Mouse (Mus musculus): Measurements from ENCODE around the gene Arl8b.

Arl8b gene

DNA sequence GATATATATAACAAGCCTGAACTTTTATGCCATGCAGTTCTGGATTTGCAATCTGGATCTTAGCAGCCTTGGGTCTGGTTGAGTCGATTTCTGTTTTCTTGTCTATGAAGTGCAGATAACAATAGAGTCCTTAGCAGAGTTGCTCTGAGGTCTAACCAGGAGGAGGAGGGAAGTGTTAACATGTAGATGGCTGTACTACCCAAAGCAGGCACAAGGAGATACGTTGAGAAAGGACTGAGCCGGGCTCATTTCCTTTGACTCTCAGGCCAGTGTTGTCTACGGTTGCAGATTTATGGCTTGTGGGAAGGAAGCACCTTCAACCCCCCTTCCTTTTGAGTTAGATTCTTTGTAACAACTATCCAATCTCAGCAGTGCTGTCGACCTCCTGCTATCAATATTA lies 1.9 kb downstream of the Arl8b start:
- no peak for DNase-seq (ENCODE audit: low spot score)

DNA sequence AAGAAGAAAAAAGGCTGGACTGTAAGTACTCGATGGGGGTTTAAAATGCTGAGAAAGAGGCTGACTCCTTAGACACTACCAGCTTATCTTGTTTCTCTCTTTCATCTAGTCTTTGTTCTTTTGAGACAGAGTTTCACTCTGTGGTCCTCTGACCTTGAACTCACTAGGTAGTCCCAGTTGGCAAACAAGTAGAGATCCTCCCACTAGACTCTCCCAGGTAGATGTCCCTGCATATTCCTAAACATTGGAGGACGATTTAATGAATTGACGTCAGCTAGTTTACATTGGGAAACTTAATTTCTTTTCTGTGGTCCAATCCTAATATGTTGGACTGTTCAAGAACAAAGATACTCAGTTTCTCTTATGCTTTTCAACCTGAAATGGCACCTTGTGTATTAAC lies 2.7 kb downstream of the Arl8b start:
- no peak for DNase-seq (ENCODE audit: low spot score)

GRCm38 (mm10) chr6:108791498-108791897 lies 8.6 kb downstream of the Arl8b start:
- DNase-seq (ENCODE audit: low spot score): no peak

DNA sequence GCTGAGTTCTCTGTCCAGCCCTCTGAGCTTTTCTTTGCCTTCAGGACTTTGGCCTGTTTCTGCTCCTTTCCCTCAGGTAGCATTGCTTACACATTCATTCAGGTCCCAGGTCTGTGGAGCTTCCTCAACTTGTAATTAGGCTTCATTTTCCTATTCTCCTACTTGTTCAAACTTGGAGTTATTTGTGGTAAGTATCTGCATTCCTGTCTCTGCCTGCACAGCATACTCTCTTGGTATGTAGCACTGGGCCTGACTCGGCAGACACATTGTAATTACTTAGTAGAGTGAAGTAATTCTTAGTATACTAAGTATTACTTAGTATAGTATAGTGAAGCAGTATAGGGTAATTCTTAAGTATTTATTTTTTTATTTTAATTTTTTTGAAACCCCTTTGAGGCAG lies 13.0 kb downstream of the Arl8b start:
- no peak for DNase-seq (ENCODE audit: low spot score)

DNA sequence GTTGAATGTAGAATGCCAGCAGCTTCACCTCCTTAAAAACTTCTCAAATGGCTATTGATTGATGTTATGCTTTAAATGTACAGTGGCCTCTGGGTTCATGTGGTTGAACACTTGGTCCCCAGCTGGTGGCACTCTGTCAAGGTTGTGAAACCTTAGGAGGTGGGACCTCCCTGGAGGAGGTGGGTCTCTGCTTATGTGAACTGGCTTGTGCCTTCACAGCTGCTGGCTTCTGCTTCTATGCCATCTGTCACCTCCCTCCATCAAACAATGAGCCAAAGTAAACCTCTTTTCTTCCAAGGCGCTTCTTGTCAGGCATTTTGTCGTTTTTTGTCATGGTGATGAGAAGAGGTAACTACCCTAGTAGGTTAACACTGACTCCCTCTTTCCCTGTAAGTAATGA lies 13.8 kb downstream of the Arl8b start:
- no peak for DNase-seq (ENCODE audit: low spot score)

DNA sequence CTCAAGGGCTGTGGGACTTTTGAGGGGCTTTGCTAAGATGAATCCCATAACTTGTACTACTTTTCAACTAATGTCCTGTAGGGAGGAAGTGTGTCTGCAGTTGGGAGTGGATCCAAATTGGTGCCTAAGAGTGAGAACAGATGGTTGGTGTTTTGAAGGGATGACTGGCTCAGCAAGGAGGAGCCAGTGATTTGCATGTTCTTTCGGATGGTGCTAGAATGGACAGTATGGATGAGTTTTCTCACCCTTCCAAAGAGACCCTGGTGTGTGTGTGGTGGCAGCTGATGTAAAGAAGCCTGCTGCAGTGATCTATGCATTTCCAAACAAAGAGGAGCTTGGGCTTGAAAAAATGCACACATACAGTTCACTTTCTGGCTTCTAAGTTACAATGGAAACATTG lies 22.3 kb downstream of the Arl8b start:
- DNase-seq (ENCODE audit: low spot score): no peak

DNA sequence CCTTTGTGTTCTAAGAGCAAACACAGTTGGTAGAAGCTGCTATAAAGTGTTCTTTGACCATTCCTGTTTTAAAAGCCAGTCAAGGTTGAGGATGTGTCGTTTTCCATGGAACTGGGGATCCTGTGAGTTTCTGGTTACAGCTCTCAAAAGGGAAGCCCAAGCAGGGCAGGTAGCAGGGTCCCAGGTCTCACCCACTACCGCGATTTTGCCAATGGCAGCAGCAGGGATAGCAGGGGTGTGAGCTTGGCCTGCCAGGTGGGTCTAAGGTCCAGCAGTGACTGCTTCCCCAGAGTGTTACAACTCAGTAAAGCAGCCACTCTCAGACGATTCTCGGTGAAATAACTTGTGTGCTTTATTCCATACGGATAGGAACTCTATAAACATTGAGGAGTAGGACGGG lies 23.0 kb downstream of the Arl8b start:
- DNase-seq (ENCODE audit: low spot score): no peak

DNA sequence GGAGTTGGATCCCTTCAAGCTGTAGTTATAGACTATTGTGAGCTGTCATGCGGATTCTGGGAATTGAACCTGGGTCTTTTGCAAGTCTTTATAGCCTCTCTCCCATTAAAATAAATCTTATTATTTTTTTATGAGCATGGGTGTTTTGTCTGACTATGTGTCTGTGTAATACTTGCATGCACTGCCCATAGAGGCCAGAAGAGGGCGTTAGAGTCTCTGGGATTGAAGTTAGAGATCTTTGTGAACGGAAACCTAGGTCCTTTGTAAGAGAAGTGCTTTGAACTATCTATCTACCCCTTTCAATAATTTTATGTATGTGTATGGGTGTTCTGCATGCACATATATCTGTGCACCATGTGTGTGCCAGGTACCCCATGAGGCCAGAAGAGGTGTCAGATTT lies 24.5 kb downstream of the Arl8b start:
- DNase-seq (ENCODE audit: low spot score): no peak

DNA sequence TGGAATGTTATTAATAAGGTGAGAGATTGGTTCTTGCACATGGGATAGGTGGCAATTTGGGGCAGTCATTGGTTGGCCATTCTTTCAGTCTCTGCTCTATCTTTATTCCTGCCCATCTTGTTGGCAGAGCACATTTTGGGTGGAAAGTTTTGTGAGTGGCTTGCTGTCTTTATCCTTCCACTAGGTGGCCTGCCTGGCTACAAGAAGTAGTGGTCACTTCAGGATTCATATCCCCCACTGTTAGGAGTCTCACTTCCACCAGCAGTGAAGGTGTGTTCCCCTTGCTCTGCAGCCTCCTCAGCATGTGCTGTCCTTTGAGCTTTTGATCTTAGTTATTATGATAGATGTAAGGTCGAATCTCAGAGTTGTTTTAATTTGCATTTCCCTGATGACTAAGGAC lies 25.9 kb downstream of the Arl8b start:
- DNase-seq (ENCODE audit: low spot score): no peak

DNA sequence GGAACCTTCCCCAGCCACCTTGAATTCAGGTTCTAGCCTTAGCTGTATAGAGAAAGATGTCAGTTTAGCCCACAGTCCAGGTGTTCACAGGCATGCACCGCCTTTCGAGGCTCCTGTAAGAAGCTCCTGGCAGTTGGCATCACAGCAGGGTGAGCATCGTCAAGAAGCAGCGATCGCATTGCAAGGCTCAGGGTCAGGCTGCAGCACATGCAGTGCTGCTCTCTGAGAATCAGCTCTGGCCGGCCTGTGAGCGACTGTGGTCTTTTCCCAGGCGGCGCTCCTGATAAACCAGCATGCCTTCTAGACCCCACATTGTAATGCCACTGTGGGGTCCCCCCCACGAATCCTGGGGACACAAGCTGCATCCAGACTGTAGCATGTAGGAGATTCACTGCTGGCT lies 27.3 kb downstream of the Arl8b start:
- no peak for DNase-seq (ENCODE audit: low spot score)

- DNase-seq (ENCODE audit: low spot score): no peak
Observed at GRCm38 (mm10) chr6:108812134-108812533, 29.2 kb downstream of the Arl8b start.

- no peak for DNase-seq (ENCODE audit: low spot score)
Observed at GRCm38 (mm10) chr6:108817510-108817909, 34.6 kb downstream of the Arl8b start.

GRCm38 (mm10) chr6:108824816-108825545 lies 42.1 kb downstream of the Arl8b start:
- no peak for DNase-seq (ENCODE audit: low spot score)

GRCm38 (mm10) chr6:108826070-108826469 lies 43.2 kb downstream of the Arl8b start:
- no peak for DNase-seq (ENCODE audit: low spot score)

- DNase-seq (ENCODE audit: low spot score): no peak
Observed at GRCm38 (mm10) chr6:108827336-108827920, 44.5 kb downstream of the Arl8b start.

DNA sequence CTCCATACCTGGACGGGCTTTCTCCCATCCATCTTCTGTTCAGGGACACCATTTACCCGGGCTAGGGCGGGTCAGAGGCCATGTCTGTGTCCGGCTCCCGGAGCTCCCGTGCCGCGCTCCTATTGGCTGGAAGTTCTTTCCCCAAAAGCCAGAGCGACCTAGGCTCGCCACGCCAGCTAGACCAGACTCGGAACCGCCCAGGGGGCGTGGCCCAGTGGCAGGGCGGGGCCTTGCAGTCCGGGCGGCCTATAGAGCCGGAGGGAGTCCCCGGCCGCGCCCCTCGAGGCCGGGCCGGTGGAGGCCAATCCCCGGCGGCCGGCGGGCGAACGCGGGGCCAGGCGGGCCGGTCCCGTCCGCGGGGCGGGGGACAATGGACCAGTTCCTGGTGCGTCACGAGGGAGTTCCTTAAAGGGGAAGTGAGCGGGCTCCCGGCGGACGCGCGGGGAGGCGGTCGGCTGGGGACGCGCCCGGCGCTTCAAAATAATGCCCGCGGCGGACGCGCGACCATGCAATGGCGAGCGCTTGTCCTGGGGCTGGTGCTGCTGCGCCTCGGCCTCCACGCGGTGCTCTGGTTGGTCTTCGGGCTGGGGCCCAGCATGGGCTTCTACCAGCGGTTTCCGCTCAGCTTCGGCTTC lies 45.5 kb downstream of the Arl8b start, which contains the start of gene Edem1:
TSS of gene Edem1 (plus strand) at position 408 of the 635 bp plus-strand sequence.
- DNase-seq (ENCODE audit: low spot score): peak; percentile 96

DNA sequence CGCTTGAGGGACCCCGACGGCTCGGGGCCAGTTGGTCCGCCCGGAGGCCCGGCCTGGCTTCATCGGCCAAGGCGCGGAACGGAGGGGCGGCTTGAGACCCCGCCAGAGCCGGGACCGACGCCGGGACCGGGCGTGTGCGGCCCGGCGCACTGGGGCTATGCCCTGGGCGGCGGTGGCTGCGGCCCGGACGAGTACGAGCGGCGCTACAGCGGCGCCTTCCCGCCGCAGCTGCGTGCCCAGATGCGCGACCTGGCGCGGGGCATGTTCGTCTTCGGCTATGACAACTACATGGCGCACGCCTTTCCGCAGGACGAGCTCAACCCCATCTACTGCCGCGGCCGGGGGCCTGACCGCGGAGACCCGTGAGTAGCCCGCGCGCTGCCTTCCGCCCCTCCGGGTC lies 46.0 kb downstream of the Arl8b start:
- DNase-seq (ENCODE audit: low spot score): peak; percentile 66

DNA sequence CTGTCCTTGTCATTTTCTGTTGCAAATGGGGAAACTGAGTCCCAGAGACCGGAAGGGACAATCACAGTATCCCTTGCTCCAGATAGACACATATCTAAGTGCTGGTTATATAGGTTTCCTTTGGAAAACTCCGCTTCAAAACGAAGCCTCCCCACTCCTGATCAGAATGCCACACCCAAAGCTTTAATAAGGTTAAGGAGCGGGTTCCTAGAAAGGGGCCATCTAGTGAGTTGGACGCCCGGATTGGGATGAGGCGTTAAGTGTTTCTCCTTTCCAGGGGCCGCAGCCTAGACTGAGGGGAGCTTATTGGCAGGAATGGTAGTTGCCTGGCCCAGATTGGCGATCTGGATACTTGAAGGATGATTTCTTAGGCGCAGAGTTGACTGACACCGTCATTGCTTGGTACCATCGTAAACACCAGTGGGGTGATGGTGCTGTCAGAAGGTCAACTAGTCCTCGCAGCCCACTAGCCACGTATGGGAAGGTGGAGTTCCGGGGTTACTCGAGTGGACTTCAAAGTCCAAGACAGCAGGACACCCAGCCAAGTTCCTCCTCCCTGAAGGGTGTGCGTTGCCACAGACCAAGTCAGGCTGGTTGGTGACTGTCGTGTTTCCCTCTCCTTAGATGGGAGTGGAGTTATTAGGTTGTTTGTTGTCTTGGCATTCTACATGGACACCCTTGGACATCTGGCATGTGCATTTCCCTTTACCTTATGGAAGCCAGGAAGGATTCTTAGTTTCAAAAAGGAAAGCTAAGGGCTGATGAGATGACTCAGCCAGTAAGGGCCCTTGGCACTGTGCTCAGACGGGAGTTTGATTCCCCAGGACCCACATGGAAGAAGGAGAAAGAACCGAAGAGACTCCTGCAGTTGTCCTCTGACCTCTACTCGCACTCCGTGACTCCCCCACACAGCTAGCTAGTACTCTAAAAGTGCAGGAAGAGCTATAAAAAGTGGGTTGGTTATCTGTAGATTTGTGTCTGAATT lies 46.8 kb downstream of the Arl8b start:
- DNase-seq (ENCODE audit: low spot score): peak; percentile 8

DNA sequence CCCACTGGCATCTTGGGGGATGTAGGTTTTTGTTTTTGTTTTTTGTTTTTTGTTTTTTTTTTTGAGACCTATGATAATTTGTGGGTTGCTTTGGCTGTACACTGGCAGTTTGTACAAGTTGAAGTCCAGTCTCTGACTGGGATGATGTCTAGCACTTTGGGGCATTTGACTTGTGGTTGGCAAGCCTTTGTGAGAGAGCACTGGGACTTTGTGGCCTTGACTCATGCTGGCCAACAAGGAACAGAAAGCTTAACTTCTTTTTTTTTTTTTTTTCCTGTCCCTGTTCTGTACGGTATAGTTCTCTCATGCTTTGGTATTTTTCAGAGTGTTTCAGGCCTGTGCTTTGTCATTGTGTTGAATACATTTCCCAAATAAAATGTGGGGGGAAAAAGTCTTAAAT lies 49.3 kb downstream of the Arl8b start:
- no peak for DNase-seq (ENCODE audit: low spot score)

GRCm38 (mm10) chr6:108832989-108833388 lies 50.1 kb downstream of the Arl8b start:
- DNase-seq (ENCODE audit: low spot score): no peak

GRCm38 (mm10) chr6:108833963-108834697 lies 51.2 kb downstream of the Arl8b start:
- no peak for DNase-seq (ENCODE audit: low spot score)

Measured in testis, postnatal 14 days (tissue).